Comparison of ENCODE assay signal across 10 mouse cellular contexts in the genomic region with DNA sequence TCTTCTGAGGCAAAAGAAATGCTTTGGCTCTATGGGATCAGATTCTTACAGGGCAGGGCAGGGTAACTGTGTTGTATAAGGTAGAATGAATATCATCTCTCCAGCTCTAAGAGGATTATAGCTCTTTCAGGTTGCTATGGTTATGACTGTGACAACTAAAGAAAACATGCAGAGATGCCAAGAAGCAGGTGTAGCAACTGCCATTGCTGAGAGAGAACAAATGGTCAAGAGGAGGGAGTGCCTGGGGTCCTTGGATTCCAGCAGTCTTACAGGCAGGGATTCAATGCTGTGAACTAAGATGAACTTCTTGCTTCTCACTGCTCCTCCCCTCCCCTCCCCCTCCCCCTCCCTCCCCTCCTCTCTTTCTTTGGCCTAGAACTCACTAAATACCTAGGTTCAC. TPM values are rescaled to one million over a fixed set of nuclear protein-coding genes. Genes with fewer than 3 reads are reported as not detected.
DNase-seq lines count a peak whose midpoint lies in the region; ATAC-seq and TF ChIP-seq lines count a peak whose summit lies in the region.
"Had no signal": no experiment of that assay in that cellular context is flagged by ENCODE, and none has a peak within 500 bp of the region (broad histone marks: within the 10 kb centered on the region; RNA-seq: fewer than 3 reads in every experiment).

No protein-coding gene starts in this region.

- no peak for TF ChIP-seq CTCF in layer of hippocampus, adult 2 months (conservative IDR thresholded peaks at IDR 0.05)

- H3K36me3 ChIP-seq in hindbrain, embryonic 16.5 days (ENCODE audit: control insufficient read depth, insufficient read depth, low read length) = no peaks in the 10 kb centered on the region
- H3K36me3 ChIP-seq in hindbrain, embryonic 14.5 days (replicated peaks; ENCODE audit: control insufficient read depth, insufficient read depth) = no peaks in the 10 kb centered on the region
- no peaks in the 10 kb centered on the region for H3K36me3 ChIP-seq in embryonic facial prominence, embryonic 13.5 days
- H3K36me3 ChIP-seq in intestine, embryonic 15.5 days = no peaks in the 10 kb centered on the region
- no peaks in the 10 kb centered on the region for H3K36me3 ChIP-seq in midbrain, embryonic 16.5 days (ENCODE audit: control insufficient read depth, insufficient read depth, low read length)

- H3K9me3 ChIP-seq in hindbrain, embryonic 16.5 days (ENCODE audit: control insufficient read depth, low read length) = no peaks in the 10 kb centered on the region
- no peaks in the 10 kb centered on the region for H3K9me3 ChIP-seq in hindbrain, embryonic 14.5 days (ENCODE audit: control insufficient read depth, low read length)
- H3K9me3 ChIP-seq in embryonic facial prominence, embryonic 13.5 days = no peaks in the 10 kb centered on the region
- H3K9me3 ChIP-seq in intestine, embryonic 15.5 days = no peaks in the 10 kb centered on the region
- H3K9me3 ChIP-seq in midbrain, embryonic 16.5 days (replicated peaks; ENCODE audit: control insufficient read depth, low read length, poor library complexity, severe bottlenecking) = no peaks in the 10 kb centered on the region

- no peak overlapping the region for H3K27ac ChIP-seq in hindbrain, embryonic 16.5 days (ENCODE audit: low read depth, low read length)
- no peak overlapping the region for H3K27ac ChIP-seq in hindbrain, embryonic 14.5 days
- H3K27ac ChIP-seq in embryonic facial prominence, embryonic 13.5 days = no peak overlapping the region
- H3K27ac ChIP-seq in intestine, embryonic 15.5 days = 0 out of 2 replicates have a peak overlapping the region, but pooled peaks have one; percentile 7
- no peak overlapping the region for H3K27ac ChIP-seq in midbrain, embryonic 16.5 days (ENCODE audit: low read length)
- no peak overlapping the region for H3K27ac ChIP-seq in layer of hippocampus, adult 2 months
- H3K27ac ChIP-seq: macrophage had no signal

- peaks cover 4% of the 10 kb centered on the region; the same call in 1 of the 2 replicates for H3K4me1 ChIP-seq in hindbrain, embryonic 16.5 days (ENCODE audit: control insufficient read depth, insufficient read depth, low read depth, low read length)
- no peaks in the 10 kb centered on the region for H3K4me1 ChIP-seq in hindbrain, embryonic 14.5 days (replicated peaks; ENCODE audit: control insufficient read depth, insufficient read depth, low read length)
- 0 out of 2 replicates have a peak, but pooled peaks cover 6% of the 10 kb centered on the region for H3K4me1 ChIP-seq in embryonic facial prominence, embryonic 13.5 days
- H3K4me1 ChIP-seq in intestine, embryonic 15.5 days (replicated peaks) = no peaks in the 10 kb centered on the region
- H3K4me1 ChIP-seq in midbrain, embryonic 16.5 days (ENCODE audit: control insufficient read depth, insufficient read depth, low read length) = peaks cover 10% of the 10 kb centered on the region

- H3K4me3 ChIP-seq in hindbrain, embryonic 16.5 days (ENCODE audit: low read length) = no peak overlapping the region
- H3K4me3 ChIP-seq in hindbrain, embryonic 14.5 days (replicated peaks; ENCODE audit: low read length) = no peak overlapping the region
- no peak overlapping the region for H3K4me3 ChIP-seq in embryonic facial prominence, embryonic 13.5 days
- no peak overlapping the region for H3K4me3 ChIP-seq in intestine, embryonic 15.5 days (replicated peaks)
- H3K4me3 ChIP-seq in midbrain, embryonic 16.5 days (ENCODE audit: low read depth, low read length) = no peak overlapping the region
- no peak overlapping the region for H3K4me3 ChIP-seq in layer of hippocampus, adult 2 months

- DNase-seq in hindbrain, embryonic 14.5 days (ENCODE audit: low spot score) = no peak
- no peak for DNase-seq in urinary bladder, postnatal 25 days (ENCODE audit: low spot score)
- DNase-seq in layer of hippocampus, adult 2 months (ENCODE audit: low spot score in 2 of 2) = no peak
- DNase-seq: kidney, postnatal 4 days; thymus, adult 2 months had no signal

- no peak overlapping the region for H3K4me2 ChIP-seq in hindbrain, embryonic 16.5 days (ENCODE audit: low read length)
- no peak overlapping the region for H3K4me2 ChIP-seq in hindbrain, embryonic 14.5 days (replicated peaks)
- H3K4me2 ChIP-seq in embryonic facial prominence, embryonic 13.5 days = no peak overlapping the region
- H3K4me2 ChIP-seq in intestine, embryonic 15.5 days (replicated peaks) = no peak overlapping the region
- no peak overlapping the region for H3K4me2 ChIP-seq in midbrain, embryonic 16.5 days (ENCODE audit: low read length)

- ATAC-seq in hindbrain, embryonic 16.5 days = peak; percentile 34
- no peak for ATAC-seq in hindbrain, embryonic 14.5 days (ENCODE audit: low FRiP score)
- ATAC-seq in embryonic facial prominence, embryonic 13.5 days (ENCODE audit: insufficient number of reproducible peaks, insufficient read depth, low FRiP score, low TSS enrichment, low read depth) = 0 out of 2 replicates have a peak, but pooled peaks have one; percentile 10
- peak; percentile 65 for ATAC-seq in intestine, embryonic 15.5 days
- ATAC-seq in midbrain, embryonic 16.5 days = peak; percentile 83

- H3K9ac ChIP-seq in hindbrain, embryonic 16.5 days (ENCODE audit: low read depth, low read length) = no peak overlapping the region
- no peak overlapping the region for H3K9ac ChIP-seq in hindbrain, embryonic 14.5 days
- H3K9ac ChIP-seq in embryonic facial prominence, embryonic 13.5 days = no peak overlapping the region
- no peak overlapping the region for H3K9ac ChIP-seq in intestine, embryonic 15.5 days
- no peak overlapping the region for H3K9ac ChIP-seq in midbrain, embryonic 16.5 days (ENCODE audit: low read depth, low read length)

- H3K27me3 ChIP-seq in hindbrain, embryonic 16.5 days (replicated peaks; ENCODE audit: control insufficient read depth, insufficient read depth, low read length) = no peaks in the 10 kb centered on the region
- no peaks in the 10 kb centered on the region for H3K27me3 ChIP-seq in hindbrain, embryonic 14.5 days (ENCODE audit: control insufficient read depth, insufficient read depth, low read length)
- H3K27me3 ChIP-seq in embryonic facial prominence, embryonic 13.5 days = no peaks in the 10 kb centered on the region
- no peaks in the 10 kb centered on the region for H3K27me3 ChIP-seq in intestine, embryonic 15.5 days (replicated peaks)
- H3K27me3 ChIP-seq in midbrain, embryonic 16.5 days (ENCODE audit: control insufficient read depth, insufficient read depth, low read depth, low read length) = no peaks in the 10 kb centered on the region

RNA-seq across cellular contexts. Expression of gene Mob1b, which starts 9.5 kb away (rescaled TPM):
- 7.5 and 9.4 TPM in 2 replicates for polyA plus RNA-seq in hindbrain, embryonic 16.5 days (2015; fragmentation: Nextera tagmentation; extraction: Ambion mirVana)
- 14.1 and 14.6 TPM in 2 replicates for polyA plus RNA-seq in hindbrain, embryonic 14.5 days (2014; fragmentation: Nextera tagmentation; extraction: Ambion mirVana)
- 10.8 and 12.4 TPM in 2 replicates for polyA plus RNA-seq in embryonic facial prominence, embryonic 13.5 days (2015; fragmentation: Nextera tagmentation; extraction: Ambion mirVana)
- polyA plus RNA-seq in intestine, embryonic 15.5 days (2015; fragmentation: Nextera tagmentation; extraction: Ambion mirVana) = 9.6 and 11.4 TPM in 2 replicates
- polyA plus RNA-seq in midbrain, embryonic 16.5 days (2015; fragmentation: Nextera tagmentation; extraction: Ambion mirVana) = 9.1 and 9.8 TPM in 2 replicates
- 10 to 100 TPM; 29.6 to 31.9 TPM for total RNA-seq in layer of hippocampus, adult 2 months (2021)

RNA-seq across cellular contexts. Expression of gene Grsf1, which starts 35.2 kb away (rescaled TPM):
- polyA plus RNA-seq in hindbrain, embryonic 16.5 days (2015; fragmentation: Nextera tagmentation; extraction: Ambion mirVana) = 39.4 and 54.5 TPM in 2 replicates
- 68.5 and 79.1 TPM in 2 replicates for polyA plus RNA-seq in hindbrain, embryonic 14.5 days (2014; fragmentation: Nextera tagmentation; extraction: Ambion mirVana)
- 55.3 and 58.9 TPM in 2 replicates for polyA plus RNA-seq in embryonic facial prominence, embryonic 13.5 days (2015; fragmentation: Nextera tagmentation; extraction: Ambion mirVana)
- 47.2 and 47.9 TPM in 2 replicates for polyA plus RNA-seq in intestine, embryonic 15.5 days (2015; fragmentation: Nextera tagmentation; extraction: Ambion mirVana)
- 57.0 and 60.5 TPM in 2 replicates for polyA plus RNA-seq in midbrain, embryonic 16.5 days (2015; fragmentation: Nextera tagmentation; extraction: Ambion mirVana)
- 10 to 100 TPM; 87.2 to 95.2 TPM for total RNA-seq in layer of hippocampus, adult 2 months (2021)

RNA-seq across cellular contexts. Expression of gene Dck, which starts 53.7 kb away (rescaled TPM):
- polyA plus RNA-seq in hindbrain, embryonic 16.5 days (2015; fragmentation: Nextera tagmentation; extraction: Ambion mirVana) = 41.7 and 44.1 TPM in 2 replicates
- polyA plus RNA-seq in hindbrain, embryonic 14.5 days (2014; fragmentation: Nextera tagmentation; extraction: Ambion mirVana) = 51.6 and 53.7 TPM in 2 replicates
- polyA plus RNA-seq in embryonic facial prominence, embryonic 13.5 days (2015; fragmentation: Nextera tagmentation; extraction: Ambion mirVana) = 48.6 and 52.1 TPM in 2 replicates
- polyA plus RNA-seq in intestine, embryonic 15.5 days (2015; fragmentation: Nextera tagmentation; extraction: Ambion mirVana) = 38.0 and 44.2 TPM in 2 replicates
- 43.6 and 48.8 TPM in 2 replicates for polyA plus RNA-seq in midbrain, embryonic 16.5 days (2015; fragmentation: Nextera tagmentation; extraction: Ambion mirVana)
- 10 to 100 TPM; 13.7 to 14.9 TPM for total RNA-seq in layer of hippocampus, adult 2 months (2021)
